Mouse (Mus musculus) embryonic fibroblast, embryonic 13.5 days (primary cell): ENCODE data around the gene Gm20708.

Experiments used
- CTCF ChIP-seq: IDR thresholded peaks from 2 replicates; pipeline ENCODE4 v1.5.1; 2011; ENCODE audit warnings: mild to moderate bottlenecking, control low read depth, low read length, moderate library complexity, borderline replicate concordance; ENCODE audit not compliant: insufficient read depth
- POLR2A ChIP-seq: IDR thresholded peaks from 2 replicates; pipeline ENCODE4 v1.6.1; 2011; ENCODE audit warnings: low read depth, mild to moderate bottlenecking, control low read depth, low read length, moderate library complexity

DNA sequence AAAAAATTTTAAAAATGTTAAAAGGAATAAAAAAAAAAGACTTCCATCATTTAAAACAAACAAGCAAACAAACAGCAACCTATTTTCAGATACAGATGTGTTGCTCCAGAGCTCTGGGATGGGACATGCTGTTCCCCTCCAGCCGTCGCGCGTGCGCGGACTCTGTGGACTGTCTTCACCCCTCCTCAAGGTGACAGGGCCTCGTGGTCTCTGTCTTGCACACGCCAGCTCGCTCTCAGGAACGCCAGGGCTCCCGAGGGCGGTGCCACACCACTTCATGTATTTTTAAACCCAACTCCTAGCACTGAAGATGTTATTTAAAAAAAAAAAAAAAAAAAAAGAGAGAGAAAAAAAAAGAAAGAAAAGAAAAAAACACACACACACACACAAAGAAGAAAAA, 47.2 kb upstream of the Gm20708 start:
- TF ChIP-seq CTCF, result no peak
- no peak for TF ChIP-seq POLR2A
